Mouse (Mus musculus): Measurements from ENCODE around the gene Glyctk. TPM values are rescaled to one million over a fixed set of nuclear protein-coding genes. Genes with fewer than 3 reads are reported as not detected.

The Glyctk gene
- polyA plus RNA-seq, 1 experiment from 2014 or later, result 8.6 TPM

DNA sequence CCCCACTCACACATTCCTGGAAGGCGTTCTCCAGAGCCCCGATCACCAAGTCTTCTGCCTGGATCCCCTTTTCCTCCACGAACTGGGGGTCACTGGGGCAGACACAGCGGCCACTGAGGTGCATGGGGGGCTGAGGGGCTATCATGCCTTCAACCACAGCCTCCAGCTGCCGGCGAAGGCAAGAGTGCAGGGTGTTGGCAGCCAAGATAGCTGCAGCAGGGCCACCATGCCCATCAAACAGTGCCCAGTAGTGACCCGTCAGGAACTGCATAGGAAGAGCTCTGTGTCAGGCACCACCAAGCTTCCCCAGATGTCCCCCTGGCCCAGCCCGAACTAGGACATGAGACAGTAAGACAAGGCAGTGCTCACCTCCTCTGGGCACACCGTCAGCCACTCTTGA lies 39.8 kb upstream of the Glyctk start:
- H3K4me3 ChIP-seq (ENCODE audit: low read length), result no peak overlapping the region
- H3K27ac ChIP-seq (ENCODE audit: low read length), result no peak overlapping the region
- H3K36me3 ChIP-seq (ENCODE audit: control insufficient read depth, insufficient read depth, low read length), result 0 out of 2 replicates have a peak, but pooled peaks cover 4% of the 10 kb centered on the region
- no peaks in the 10 kb centered on the region for H3K27me3 ChIP-seq (replicated peaks; ENCODE audit: control insufficient read depth, insufficient read depth, low read length)
- no peak overlapping the region for H3K4me2 ChIP-seq (ENCODE audit: low read depth, low read length)
- 92% methylated on average over 9 of the region's 9 CpGs for WGBS
- no peaks in the 10 kb centered on the region for H3K9me3 ChIP-seq (ENCODE audit: control insufficient read depth, low read length)
- H3K4me1 ChIP-seq (ENCODE audit: control insufficient read depth, insufficient read depth, low read length), result peaks cover 17% of the 10 kb centered on the region
- ATAC-seq, result no peak
- no peak overlapping the region for H3K9ac ChIP-seq (ENCODE audit: low read depth, low read length)

GRCm38 (mm10) chr9:106197081-106197713 lies 39.3 kb upstream of the Glyctk start:
- ATAC-seq, result no peak
- Histone ChIP-seq H3K9me3 (ENCODE audit: control insufficient read depth, low read length) (no peaks in the 10 kb centered on the region), H3K27ac (ENCODE audit: low read length) (no peak overlapping the region), H3K9ac (ENCODE audit: low read depth, low read length) (no peak overlapping the region), H3K4me2 (ENCODE audit: low read depth, low read length) (no peak overlapping the region), H3K4me3 (ENCODE audit: low read length) (no peak overlapping the region), H3K36me3 (ENCODE audit: control insufficient read depth, insufficient read depth, low read length) (peaks cover 4% of the 10 kb centered on the region; the same call in 1 of the 2 replicates), H3K4me1 (ENCODE audit: control insufficient read depth, insufficient read depth, low read length) (peaks cover 15% of the 10 kb centered on the region), H3K27me3 (replicated peaks; ENCODE audit: control insufficient read depth, insufficient read depth, low read length) (no peaks in the 10 kb centered on the region)
- WGBS, result 84% methylated on average over 3 of the region's 3 CpGs

DNA sequence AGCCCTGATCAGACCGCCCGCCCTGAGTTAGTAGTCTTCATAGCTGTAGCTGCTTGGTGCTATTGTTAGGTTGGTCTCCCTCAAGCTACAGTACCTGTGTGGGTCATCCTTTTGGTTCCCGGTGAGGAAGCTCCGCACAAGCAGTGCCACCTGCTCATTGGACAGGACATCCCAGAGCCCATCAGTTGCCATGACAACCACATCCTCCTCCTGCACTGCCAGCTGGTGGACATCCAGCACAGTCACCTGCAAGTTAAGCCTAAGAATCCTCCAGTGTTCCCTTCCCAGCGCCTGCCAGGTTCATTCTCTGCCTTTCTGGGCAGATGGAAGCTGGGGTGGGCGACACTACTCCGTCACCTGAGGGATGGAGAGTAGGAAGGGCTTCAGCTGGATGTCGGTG lies 37.8 kb upstream of the Glyctk start:
- Histone ChIP-seq H3K4me2 (ENCODE audit: low read depth, low read length) (no peak overlapping the region), H3K9me3 (ENCODE audit: control insufficient read depth, low read length) (no peaks in the 10 kb centered on the region), H3K27ac (ENCODE audit: low read length) (no peak overlapping the region), H3K4me1 (ENCODE audit: control insufficient read depth, insufficient read depth, low read length) (peaks cover 14% of the 10 kb centered on the region), H3K4me3 (ENCODE audit: low read length) (no peak overlapping the region), H3K9ac (ENCODE audit: low read depth, low read length) (no peak overlapping the region), H3K36me3 (ENCODE audit: control insufficient read depth, insufficient read depth, low read length) (peaks cover 7% of the 10 kb centered on the region; the same call in 1 of the 2 replicates), H3K27me3 (replicated peaks; ENCODE audit: control insufficient read depth, insufficient read depth, low read length) (no peaks in the 10 kb centered on the region)
- WGBS, result 84% methylated on average over 8 of the region's 8 CpGs
- no peak for ATAC-seq

- Histone ChIP-seq H3K9ac (ENCODE audit: low read depth, low read length) (no peak overlapping the region), H3K4me1 (ENCODE audit: control insufficient read depth, insufficient read depth, low read length) (peaks cover 9% of the 10 kb centered on the region), H3K36me3 (ENCODE audit: control insufficient read depth, insufficient read depth, low read length) (peaks cover 7% of the 10 kb centered on the region; the same call in 1 of the 2 replicates), H3K27ac (ENCODE audit: low read length) (no peak overlapping the region), H3K27me3 (replicated peaks; ENCODE audit: control insufficient read depth, insufficient read depth, low read length) (no peaks in the 10 kb centered on the region), H3K4me2 (ENCODE audit: low read depth, low read length) (no peak overlapping the region), H3K4me3 (ENCODE audit: low read length) (no peak overlapping the region), H3K9me3 (ENCODE audit: control insufficient read depth, low read length) (no peaks in the 10 kb centered on the region)
- WGBS, result 92% methylated on average over 8 of the region's 8 CpGs
- ATAC-seq, result no peak
These were observed 36.2 kb upstream of the Glyctk start for GRCm38 (mm10) chr9:106193930-106194807.

DNA sequence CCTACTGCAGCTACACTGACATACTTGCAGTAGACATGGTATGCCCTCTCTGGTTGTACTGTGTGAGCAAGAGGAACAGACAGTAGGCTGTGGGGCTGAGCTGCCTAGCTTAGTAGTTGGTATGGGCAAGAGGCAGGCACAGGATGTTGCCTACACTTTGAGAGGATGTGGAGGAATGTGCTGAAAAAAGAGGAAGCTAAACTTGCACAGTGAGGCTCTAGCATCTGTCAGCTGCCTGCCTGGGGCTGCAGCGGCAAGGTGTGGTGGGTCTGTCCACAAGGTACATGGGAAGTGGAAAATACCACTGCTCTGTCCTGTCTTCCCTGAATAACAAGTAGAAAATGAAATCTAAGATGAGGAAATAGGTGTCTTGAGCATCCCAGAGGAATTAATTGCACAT lies 35.1 kb upstream of the Glyctk start:
- H3K4me2 ChIP-seq (ENCODE audit: low read depth, low read length), result no peak overlapping the region
- H3K9ac ChIP-seq (ENCODE audit: low read depth, low read length), result no peak overlapping the region
- no peak for ATAC-seq
- peaks cover 11% of the 10 kb centered on the region; the same call in 1 of the 2 replicates for H3K36me3 ChIP-seq (ENCODE audit: control insufficient read depth, insufficient read depth, low read length)
- no peaks in the 10 kb centered on the region for H3K9me3 ChIP-seq (ENCODE audit: control insufficient read depth, low read length)
- H3K4me3 ChIP-seq (ENCODE audit: low read length), result no peak overlapping the region
- no peak overlapping the region for H3K27ac ChIP-seq (ENCODE audit: low read length)
- 81% methylated on average over 1 of the region's 1 CpGs for WGBS
- H3K27me3 ChIP-seq (replicated peaks; ENCODE audit: control insufficient read depth, insufficient read depth, low read length), result no peaks in the 10 kb centered on the region
- peaks cover 3% of the 10 kb centered on the region; the same call in 1 of the 2 replicates for H3K4me1 ChIP-seq (ENCODE audit: control insufficient read depth, insufficient read depth, low read length)

- WGBS, result 90% methylated on average over 8 of the region's 8 CpGs
- H3K36me3 ChIP-seq (ENCODE audit: control insufficient read depth, insufficient read depth, low read length), result peaks cover 17% of the 10 kb centered on the region; the same call in 1 of the 2 replicates
These were observed 34.1 kb upstream of the Glyctk start for GRCm38 (mm10) chr9:106192024-106192423.

DNA sequence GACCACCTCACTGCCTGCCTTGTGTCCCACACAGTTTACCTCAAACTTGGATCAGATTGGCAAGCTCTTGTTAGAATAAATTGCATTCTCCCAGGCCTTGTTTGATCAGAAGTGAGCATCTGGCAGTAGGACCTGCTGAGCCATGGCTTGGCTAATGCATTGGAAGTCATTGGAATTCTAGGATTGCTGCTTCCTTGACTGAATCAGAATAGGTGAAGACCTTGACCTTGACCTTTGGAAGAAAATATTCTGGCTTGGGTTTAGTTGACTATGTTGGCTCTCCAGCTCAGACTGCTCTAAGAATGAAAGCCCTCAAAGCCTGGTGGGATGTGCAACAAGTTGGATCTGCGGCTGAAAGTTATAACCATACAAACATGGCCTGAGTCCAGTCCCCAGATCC lies 33.4 kb upstream of the Glyctk start:
- Histone ChIP-seq H3K4me1 (ENCODE audit: control insufficient read depth, insufficient read depth, low read length) (no peaks in the 10 kb centered on the region), H3K4me2 (ENCODE audit: low read depth, low read length) (no peak overlapping the region), H3K4me3 (ENCODE audit: low read length) (no peak overlapping the region), H3K27ac (ENCODE audit: low read length) (no peak overlapping the region), H3K27me3 (replicated peaks; ENCODE audit: control insufficient read depth, insufficient read depth, low read length) (no peaks in the 10 kb centered on the region), H3K36me3 (ENCODE audit: control insufficient read depth, insufficient read depth, low read length) (peaks cover 17% of the 10 kb centered on the region; the same call in 1 of the 2 replicates), H3K9ac (ENCODE audit: low read depth, low read length) (no peak overlapping the region), H3K9me3 (ENCODE audit: control insufficient read depth, low read length) (no peaks in the 10 kb centered on the region)
- no peak for ATAC-seq
- WGBS, result 100% methylated on average over 1 of the region's 1 CpGs

More at GRCm38 (mm10) chr9:106192024-106192423, 34.1 kb upstream of the Glyctk start:
- Histone ChIP-seq H3K27me3 (replicated peaks; ENCODE audit: control insufficient read depth, insufficient read depth, low read length) (no peaks in the 10 kb centered on the region), H3K4me3 (ENCODE audit: low read length) (no peak overlapping the region), H3K4me2 (ENCODE audit: low read depth, low read length) (no peak overlapping the region), H3K27ac (ENCODE audit: low read length) (no peak overlapping the region), H3K9me3 (ENCODE audit: control insufficient read depth, low read length) (no peaks in the 10 kb centered on the region), H3K9ac (ENCODE audit: low read depth, low read length) (no peak overlapping the region), H3K4me1 (ENCODE audit: control insufficient read depth, insufficient read depth, low read length) (no peaks in the 10 kb centered on the region)
- no peak for ATAC-seq

- no peaks in the 10 kb centered on the region for H3K4me1 ChIP-seq (ENCODE audit: control insufficient read depth, insufficient read depth, low read length)
- ATAC-seq, result no peak
- no peak overlapping the region for H3K4me3 ChIP-seq (ENCODE audit: low read length)
- no peaks in the 10 kb centered on the region for H3K27me3 ChIP-seq (replicated peaks; ENCODE audit: control insufficient read depth, insufficient read depth, low read length)
- H3K9me3 ChIP-seq (ENCODE audit: control insufficient read depth, low read length), result no peaks in the 10 kb centered on the region
- H3K27ac ChIP-seq (ENCODE audit: low read length), result no peak overlapping the region
- H3K4me2 ChIP-seq (ENCODE audit: low read depth, low read length), result no peak overlapping the region
- WGBS, result 71% methylated on average over 5 of the region's 5 CpGs
- H3K9ac ChIP-seq (ENCODE audit: low read depth, low read length), result no peak overlapping the region
- H3K36me3 ChIP-seq (ENCODE audit: control insufficient read depth, insufficient read depth, low read length), result peaks cover 26% of the 10 kb centered on the region
These were observed 26.1 kb upstream of the Glyctk start for GRCm38 (mm10) chr9:106183996-106184395.

GRCm38 (mm10) chr9:106182146-106182545 lies 24.2 kb upstream of the Glyctk start:
- no peak overlapping the region for H3K9ac ChIP-seq (ENCODE audit: low read depth, low read length)
- no peaks in the 10 kb centered on the region for H3K9me3 ChIP-seq (ENCODE audit: control insufficient read depth, low read length)
- H3K36me3 ChIP-seq (ENCODE audit: control insufficient read depth, insufficient read depth, low read length), result peaks cover 21% of the 10 kb centered on the region
- no peak overlapping the region for H3K27ac ChIP-seq (ENCODE audit: low read length)
- WGBS, result 88% methylated on average over 4 of the region's 4 CpGs
- H3K27me3 ChIP-seq (replicated peaks; ENCODE audit: control insufficient read depth, insufficient read depth, low read length), result no peaks in the 10 kb centered on the region
- no peak for ATAC-seq
- H3K4me2 ChIP-seq (ENCODE audit: low read depth, low read length), result no peak overlapping the region
- H3K4me1 ChIP-seq (ENCODE audit: control insufficient read depth, insufficient read depth, low read length), result no peaks in the 10 kb centered on the region
- H3K4me3 ChIP-seq (ENCODE audit: low read length), result no peak overlapping the region

Data from intestine, embryonic 16.5 days (tissue).